Mouse (Mus musculus): Measurements from ENCODE around the gene Macrod1. TPM values are rescaled to one million over a fixed set of nuclear protein-coding genes. Genes with fewer than 3 reads are reported as not detected.

The Macrod1 gene
- total RNA-seq, 2 experiments from 2014 or later, result 261 to 294 TPM

GRCm38 (mm10) chr19:7062110-7062509, 5.5 kb downstream of the Macrod1 start:
- no peak overlapping the region for H3K4me3 ChIP-seq
- H3K27ac ChIP-seq, result no peak overlapping the region
- no peak for DNase-seq
- no peak for TF ChIP-seq CTCF (IDR thresholded peaks at IDR 0.05)
- intact Hi-C loops (cut with DNase I), result loop anchor here (10.0 kb wide), 1 partner anchor 353 kb away; the partner anchor contains the start of gene 2700081O15Rik

DNA sequence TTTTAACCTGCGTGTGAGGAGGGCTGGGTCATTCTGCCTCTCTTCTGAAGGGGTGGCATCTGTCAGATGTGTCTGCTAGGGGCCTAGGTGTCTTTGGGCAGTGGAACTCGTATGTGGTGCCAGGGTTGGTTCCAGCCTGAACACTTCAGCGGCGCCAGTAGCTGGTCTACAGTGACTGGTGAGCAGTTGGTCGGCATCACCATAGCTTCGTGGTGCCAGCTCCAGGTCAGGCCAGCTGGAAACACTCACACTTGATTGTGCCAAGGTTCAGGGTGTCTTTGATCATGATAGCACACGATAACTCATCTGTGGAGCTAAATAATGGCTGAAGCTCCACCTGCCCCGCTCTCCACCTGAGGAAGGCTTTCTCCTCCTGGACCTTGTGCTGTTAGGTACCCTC, 6.3 kb downstream of the Macrod1 start:
- no peak for TF ChIP-seq CTCF (IDR thresholded peaks at IDR 0.05)
- H3K27ac ChIP-seq, result peak overlapping the region; percentile 66
- no peak overlapping the region for H3K4me3 ChIP-seq
- intact Hi-C loops (cut with DNase I), result loop anchor here (10.0 kb wide), 1 partner anchor 352 kb away; the partner anchor contains the start of gene 2700081O15Rik
- DNase-seq, result peak; percentile 75

DNA sequence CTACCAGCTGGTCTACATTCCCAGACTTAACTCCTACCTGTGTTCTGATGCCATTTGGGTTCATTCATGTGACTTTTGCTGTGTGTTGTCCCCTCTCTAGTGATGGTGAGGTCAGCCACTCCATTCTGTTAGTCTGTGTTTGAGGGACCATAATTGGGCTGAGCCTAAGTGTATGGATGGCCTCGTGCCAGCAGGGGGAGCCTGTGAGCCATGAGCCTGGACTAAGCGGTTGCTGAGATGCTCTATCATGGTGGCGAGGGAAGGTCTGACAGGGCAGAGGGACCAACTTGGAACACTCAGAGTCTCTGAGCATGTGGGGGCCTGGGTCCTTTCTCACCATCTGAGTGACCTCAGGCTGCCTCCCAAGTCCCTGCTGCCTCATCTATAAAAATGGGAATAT, 8.0 kb downstream of the Macrod1 start:
- peak; percentile 96 for TF ChIP-seq CTCF (IDR thresholded peaks at IDR 0.05)
- intact Hi-C loops (cut with DNase I), result loop anchor here (1.0 to 10.0 kb wide), 2 partner anchors 132 to 350 kb away; partner anchors contain the start of gene 2700081O15Rik

GRCm38 (mm10) chr19:7066034-7066827, 9.6 kb downstream of the Macrod1 start:
- intact Hi-C loops (cut with DNase I), result loop anchor here (10.0 kb wide), 1 partner anchor 349 kb away; the partner anchor contains the start of gene 2700081O15Rik
- Histone ChIP-seq H3K27ac (0 out of 2 replicates have a peak overlapping the region, but pooled peaks have one; percentile 0), H3K4me3 (no peak overlapping the region)
- peak; percentile 68 for DNase-seq
- TF ChIP-seq CTCF (IDR thresholded peaks at IDR 0.05), result no peak

More for the DNA sequence above, 8.0 kb downstream of the Macrod1 start:
- H3K4me3 ChIP-seq, result no peak overlapping the region
- no peak overlapping the region for H3K27ac ChIP-seq
- peak; percentile 86 for DNase-seq

DNA sequence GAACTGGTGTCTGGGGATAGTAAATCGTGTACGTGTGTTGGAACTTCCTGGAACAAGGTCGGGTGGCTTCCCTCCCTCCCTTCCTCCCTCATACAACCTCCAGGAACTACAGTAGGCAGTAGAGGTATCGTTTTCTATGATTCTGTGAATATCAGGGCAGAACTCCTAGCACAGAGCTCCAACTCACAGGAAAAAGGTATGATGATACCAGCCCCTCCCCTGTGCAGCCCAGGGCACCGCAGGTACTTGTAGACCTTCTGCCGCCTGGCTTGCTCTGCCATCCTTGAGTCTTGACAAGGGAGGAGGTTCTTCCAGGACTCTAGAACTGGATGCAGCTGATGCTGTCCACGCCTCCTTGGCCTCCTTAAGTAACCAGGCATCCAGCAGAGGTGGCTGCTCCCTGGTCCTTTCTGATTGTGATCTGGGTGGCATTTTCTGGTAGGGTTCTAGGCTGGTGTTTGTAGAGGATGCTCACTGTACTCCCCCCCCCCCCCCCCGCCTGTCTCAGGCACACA, 10.3 kb downstream of the Macrod1 start:
- 0 out of 2 replicates have a peak overlapping the region, but pooled peaks have one; percentile 0 for H3K27ac ChIP-seq
- TF ChIP-seq CTCF (IDR thresholded peaks at IDR 0.05), result no peak
- H3K4me3 ChIP-seq, result no peak overlapping the region
- no peak for DNase-seq
- intact Hi-C loops (cut with DNase I), result loop anchor here (10.0 kb wide), 1 partner anchor 348 kb away; the partner anchor contains the start of gene 2700081O15Rik

DNA sequence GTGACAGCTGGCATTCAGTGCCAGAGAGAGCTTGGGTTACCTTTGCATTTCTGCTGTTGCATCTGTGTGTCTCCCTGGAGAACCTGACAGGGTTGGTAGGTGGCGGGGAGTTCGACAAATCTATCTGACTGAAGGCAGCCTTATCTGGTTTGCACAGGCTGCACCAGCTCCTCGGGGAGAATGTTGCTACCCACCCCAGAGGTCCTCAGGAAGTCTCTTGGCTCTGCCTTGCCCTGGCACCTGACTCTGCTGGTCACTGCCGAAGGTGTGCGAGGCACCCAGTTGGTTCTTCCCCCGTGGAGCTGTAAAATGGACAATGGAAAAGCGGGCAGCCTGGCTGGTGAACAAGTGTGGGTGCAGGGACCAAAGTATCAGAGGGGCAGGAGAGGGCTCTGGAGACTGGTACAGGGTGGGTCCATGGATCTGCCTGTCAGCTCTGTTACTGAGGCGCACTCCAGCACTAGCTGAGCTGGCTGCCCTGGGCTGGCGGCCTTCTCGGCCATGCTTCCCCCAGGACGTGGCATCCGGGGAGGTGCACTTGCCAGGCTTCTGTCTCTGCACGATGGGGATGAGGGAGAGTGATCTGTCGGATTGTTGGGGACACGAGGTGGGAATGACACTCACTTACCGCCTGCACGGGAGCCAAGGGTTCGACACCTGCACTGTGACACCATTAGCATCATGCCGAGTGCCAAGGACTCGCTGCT, 10.9 kb downstream of the Macrod1 start:
- no peak overlapping the region for H3K4me3 ChIP-seq
- TF ChIP-seq CTCF (IDR thresholded peaks at IDR 0.05), result no peak
- intact Hi-C loops (cut with DNase I), result loop anchor here (1.0 to 10.0 kb wide), 3 partner anchors 93 to 347 kb away; partner anchors contain the start of gene 2700081O15Rik
- H3K27ac ChIP-seq, result no peak overlapping the region
- no peak for DNase-seq

GRCm38 (mm10) chr19:7068136-7068535, 11.5 kb downstream of the Macrod1 start:
- Histone ChIP-seq H3K27ac (no peak overlapping the region; the same call in 1 of the 2 replicates), H3K4me3 (peak overlapping the region; percentile 9; the same call in 1 of the 2 replicates)
- peak; percentile 93 for TF ChIP-seq CTCF (IDR thresholded peaks at IDR 0.05)
- intact Hi-C loops (cut with DNase I), result loop anchor here (1.0 to 10.0 kb wide), 3 partner anchors 93 to 347 kb away; partner anchors contain the start of gene 2700081O15Rik
- DNase-seq, result peak; percentile 86

DNA sequence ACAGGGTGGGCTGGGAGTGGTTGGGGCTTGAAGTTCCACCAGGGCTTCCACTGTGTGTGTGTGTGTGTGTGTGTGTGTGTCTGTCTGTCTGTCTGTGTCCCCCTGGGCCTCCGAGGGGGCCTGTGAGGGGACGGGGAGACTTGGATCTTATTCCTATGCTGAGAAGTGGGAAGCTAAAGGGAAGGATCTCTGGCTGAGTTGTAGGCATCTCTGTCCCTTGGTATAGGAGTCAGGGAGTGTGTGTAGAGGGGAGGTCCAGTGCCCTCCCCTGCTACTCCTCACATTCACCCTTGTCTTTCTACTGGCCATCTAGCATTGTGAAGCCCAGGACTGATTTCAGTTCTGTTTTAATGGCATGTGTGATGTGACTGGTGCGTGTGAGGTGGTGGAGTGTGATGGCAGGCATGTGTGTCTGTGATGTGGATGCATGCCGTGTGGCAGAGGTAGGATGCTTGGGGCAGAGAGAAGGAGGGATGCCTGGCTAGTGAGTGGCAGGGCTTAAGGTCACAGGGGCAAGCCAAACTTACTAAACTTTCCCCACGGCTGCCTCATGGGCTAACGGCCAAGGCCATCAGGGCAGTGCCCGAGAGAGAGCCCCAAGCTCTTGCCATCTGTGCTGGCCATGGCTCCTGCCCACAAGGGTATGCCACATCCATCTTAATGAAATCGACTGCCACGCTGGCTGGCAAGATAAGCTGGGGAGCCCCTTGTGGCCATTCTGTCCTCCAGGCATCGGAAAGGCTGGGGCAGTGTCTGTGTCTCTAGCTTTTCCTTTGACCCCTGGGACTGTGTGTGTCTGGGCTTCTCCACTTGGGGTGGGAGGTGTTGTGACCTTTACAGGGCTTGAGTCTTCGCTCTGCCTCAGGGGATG, 12.3 kb downstream of the Macrod1 start:
- Histone ChIP-seq H3K27ac (no peak overlapping the region), H3K4me3 (no peak overlapping the region)
- 0 out of 2 replicates have a peak, but pooled peaks have one; percentile 2 for TF ChIP-seq CTCF (IDR thresholded peaks at IDR 0.05)
- intact Hi-C loops (cut with DNase I), result loop anchor here (1.0 to 10.0 kb wide), 3 partner anchors 92 to 346 kb away; partner anchors contain the start of gene 2700081O15Rik
- DNase-seq, result peak; percentile 56

GRCm38 (mm10) chr19:7069781-7070763, 13.5 kb downstream of the Macrod1 start:
- Histone ChIP-seq H3K4me3 (peak overlapping the region; percentile 50), H3K27ac (peak overlapping the region; percentile 40; the same call in 1 of the 2 replicates)
- intact Hi-C loops (cut with DNase I), result loop anchor here (2.0 to 10.0 kb wide), 2 partner anchors 91 to 345 kb away; partner anchors contain the start of gene 2700081O15Rik
- peak; percentile 67 for DNase-seq
- no peak for TF ChIP-seq CTCF (IDR thresholded peaks at IDR 0.05)

DNA sequence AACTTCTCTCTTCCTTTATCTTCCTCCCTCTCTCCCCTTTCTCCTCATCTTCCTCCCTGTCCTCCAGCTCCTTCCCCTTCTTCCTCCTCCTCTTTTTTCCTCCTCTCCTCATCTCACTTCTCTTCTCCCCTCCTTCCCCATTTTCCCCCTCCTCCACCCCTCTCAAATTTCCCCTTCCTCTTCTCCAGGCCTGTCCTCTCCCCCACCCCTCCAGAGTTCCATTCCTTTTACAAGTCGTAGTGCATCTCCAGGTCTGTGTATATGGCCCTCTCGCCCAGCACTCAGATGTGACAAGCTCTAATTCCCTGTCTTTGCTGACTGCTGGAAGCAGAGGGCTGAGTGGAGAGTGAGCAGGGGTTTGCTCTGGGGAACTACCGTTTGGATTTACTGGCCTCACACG, 14.2 kb downstream of the Macrod1 start:
- peak overlapping the region; percentile 50; the same call in 1 of the 2 replicates for H3K4me3 ChIP-seq
- TF ChIP-seq CTCF (IDR thresholded peaks at IDR 0.05), result no peak
- DNase-seq, result no peak
- H3K27ac ChIP-seq, result no peak overlapping the region
- intact Hi-C loops (cut with DNase I), result no loop called here

Measured in gastrocnemius, adult 2 months (tissue).